Mouse (Mus musculus): Measurements from ENCODE around the gene Cfap97. TPM values are rescaled to one million over a fixed set of nuclear protein-coding genes. Genes with fewer than 3 reads are reported as not detected.
A peak's percentile ranks its signal among the peaks of the same experiment; 100 is the strongest.
"Not testable (repeated sequence)": the region's sequence is repeated elsewhere in the genome, so short reads cannot be mapped to it uniquely, and the experiment has no call there.

Gene Cfap97
- polyA plus RNA-seq, 1 experiment from 2014 or later: 19.6 TPM

DNA sequence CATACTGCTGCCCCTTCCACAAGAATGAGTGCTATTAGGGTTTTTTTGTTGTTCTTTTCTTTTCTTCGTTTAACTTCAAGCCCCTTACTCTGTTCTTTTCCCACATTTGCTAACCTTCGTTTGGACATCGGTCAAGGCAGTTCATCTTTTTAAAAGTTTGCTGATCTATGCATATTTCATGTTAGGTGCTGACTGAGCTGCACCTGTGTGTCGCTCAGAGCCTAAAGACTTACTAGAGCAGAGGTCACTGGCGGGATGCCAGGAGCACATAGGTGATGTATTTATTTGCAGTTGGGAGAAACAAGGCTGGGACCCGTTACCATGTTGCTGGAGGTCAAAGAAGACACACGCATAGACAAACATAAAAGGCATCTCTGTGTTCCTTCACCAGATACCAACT, 60.6 kb downstream of the Cfap97 start:
- H3K27me3 ChIP-seq (ENCODE audit: insufficient read depth, low read length): no peaks in the 10 kb centered on the region
- H3K4me2 ChIP-seq (replicated peaks; ENCODE audit: low read depth, low read length): 0 out of 2 replicates have a peak overlapping the region, but pooled peaks have one; percentile 70
- H3K9me3 ChIP-seq (ENCODE audit: low read length): no peaks in the 10 kb centered on the region
- no peak overlapping the region for H3K27ac ChIP-seq (ENCODE audit: low read length)
- H3K36me3 ChIP-seq (ENCODE audit: insufficient read depth, low read length): peaks cover 11% of the 10 kb centered on the region
- no peak for ATAC-seq (ENCODE audit: low FRiP score, low TSS enrichment)
- H3K4me1 ChIP-seq (ENCODE audit: insufficient read depth, low read length): peaks cover 33% of the 10 kb centered on the region
- H3K4me3 ChIP-seq (ENCODE audit: low read length): no peak overlapping the region
- H3K9ac ChIP-seq (replicated peaks; ENCODE audit: low read length): no peak overlapping the region
- 41% methylated on average over 7 of the region's 7 CpGs for WGBS

DNA sequence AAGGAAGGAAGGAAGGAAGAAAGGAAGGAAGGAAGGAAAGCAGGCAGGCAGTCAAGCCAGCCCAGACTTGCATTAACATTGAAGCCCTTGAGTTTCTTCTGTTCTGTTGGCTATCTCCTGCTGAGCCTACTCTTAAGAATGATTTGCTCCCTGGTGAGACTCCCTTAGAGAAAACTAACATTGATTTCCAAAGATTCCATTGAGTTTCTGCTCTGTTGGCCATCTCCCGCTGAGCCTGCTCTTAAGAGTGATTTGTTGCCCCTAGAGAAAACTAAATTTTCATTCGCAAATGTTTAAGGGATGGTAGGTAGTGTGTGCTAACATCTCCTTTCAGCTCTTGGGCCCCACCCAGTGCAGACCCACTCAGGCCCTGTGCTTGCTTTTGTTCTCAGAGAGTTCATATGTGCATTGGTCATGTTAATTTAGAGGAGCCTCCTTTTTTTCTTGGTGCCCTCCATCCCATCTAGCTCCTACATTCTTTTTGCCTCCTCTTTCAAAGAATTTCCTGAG, 62.5 kb downstream of the Cfap97 start:
- Histone ChIP-seq H3K4me3 (ENCODE audit: low read length) (no peak overlapping the region), H3K4me2 (replicated peaks; ENCODE audit: low read depth, low read length) (no peak overlapping the region), H3K4me1 (ENCODE audit: insufficient read depth, low read length) (peaks cover 24% of the 10 kb centered on the region), H3K9me3 (ENCODE audit: low read length) (no peaks in the 10 kb centered on the region), H3K9ac (replicated peaks; ENCODE audit: low read length) (no peak overlapping the region), H3K27ac (ENCODE audit: low read length) (no peak overlapping the region), H3K27me3 (ENCODE audit: insufficient read depth, low read length) (no peaks in the 10 kb centered on the region), H3K36me3 (ENCODE audit: insufficient read depth, low read length) (0 out of 2 replicates have a peak, but pooled peaks cover 2% of the 10 kb centered on the region)
- ATAC-seq (ENCODE audit: low FRiP score, low TSS enrichment): no peak
- 48% methylated on average over 2 of the region's 2 CpGs for WGBS

DNA sequence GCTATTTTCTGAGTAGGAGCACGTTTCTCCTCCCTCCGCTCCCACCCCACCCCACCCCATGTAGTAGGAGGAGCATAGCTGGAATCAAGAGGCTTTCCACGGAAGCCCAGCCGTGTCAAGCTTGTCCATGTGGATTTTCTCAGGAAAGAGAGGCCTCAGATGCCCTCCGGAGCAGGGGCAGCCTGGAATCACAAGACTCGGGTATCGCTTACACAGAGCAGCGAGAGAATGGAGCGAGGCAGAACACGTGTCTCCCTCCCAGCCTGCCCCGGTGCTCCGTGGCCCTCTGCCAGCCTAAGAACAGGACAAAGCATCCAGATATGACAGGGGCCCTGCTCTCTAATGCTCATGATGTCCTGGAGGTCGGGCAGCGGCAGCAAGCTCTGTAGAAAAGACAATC, 65.3 kb downstream of the Cfap97 start:
- ATAC-seq (ENCODE audit: low FRiP score, low TSS enrichment): peak; percentile 94
- Histone ChIP-seq H3K36me3 (ENCODE audit: insufficient read depth, low read length) (no peaks in the 10 kb centered on the region), H3K9me3 (ENCODE audit: low read length) (no peaks in the 10 kb centered on the region), H3K4me1 (ENCODE audit: insufficient read depth, low read length) (peaks cover 7% of the 10 kb centered on the region), H3K27ac (ENCODE audit: low read length) (no peak overlapping the region), H3K27me3 (ENCODE audit: insufficient read depth, low read length) (no peaks in the 10 kb centered on the region), H3K4me3 (ENCODE audit: low read length) (peak overlapping the region; percentile 48), H3K9ac (replicated peaks; ENCODE audit: low read length) (peak overlapping the region; percentile 67), H3K4me2 (replicated peaks; ENCODE audit: low read depth, low read length) (peak overlapping the region; percentile 67)
- WGBS: 1% methylated on average over 14 of the region's 14 CpGs

DNA sequence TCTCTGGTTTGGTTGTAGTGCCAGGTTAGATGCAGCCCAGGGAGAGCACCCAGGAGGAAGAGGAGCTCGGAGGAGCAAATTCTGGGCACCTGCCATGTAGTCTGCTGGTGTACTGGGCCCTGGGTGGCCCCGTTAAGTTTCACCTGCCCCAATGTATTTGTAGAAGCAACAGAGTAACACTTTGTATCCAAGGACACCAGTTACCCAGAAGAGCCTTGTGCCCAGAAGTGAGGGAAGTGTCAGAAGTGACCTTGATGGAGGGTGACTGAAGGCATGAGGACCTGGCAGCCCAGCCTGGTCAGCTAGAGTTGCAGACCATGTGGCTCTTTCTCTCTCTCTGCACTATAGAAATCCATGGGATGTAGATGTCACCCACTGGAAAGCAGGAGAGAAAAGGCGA, 69.0 kb downstream of the Cfap97 start:
- no peaks in the 10 kb centered on the region for H3K36me3 ChIP-seq (ENCODE audit: insufficient read depth, low read length)
- ATAC-seq (ENCODE audit: low FRiP score, low TSS enrichment): no peak
- H3K9ac ChIP-seq (replicated peaks; ENCODE audit: low read length): no peak overlapping the region
- H3K9me3 ChIP-seq (ENCODE audit: low read length): no peaks in the 10 kb centered on the region
- no peak overlapping the region for H3K27ac ChIP-seq (ENCODE audit: low read length)
- no peak overlapping the region for H3K4me3 ChIP-seq (ENCODE audit: low read length)
- no peak overlapping the region for H3K4me2 ChIP-seq (replicated peaks; ENCODE audit: low read depth, low read length)
- WGBS: 70% methylated on average over 3 of the region's 3 CpGs
- H3K4me1 ChIP-seq (ENCODE audit: insufficient read depth, low read length): no peaks in the 10 kb centered on the region
- no peaks in the 10 kb centered on the region for H3K27me3 ChIP-seq (ENCODE audit: insufficient read depth, low read length)

DNA sequence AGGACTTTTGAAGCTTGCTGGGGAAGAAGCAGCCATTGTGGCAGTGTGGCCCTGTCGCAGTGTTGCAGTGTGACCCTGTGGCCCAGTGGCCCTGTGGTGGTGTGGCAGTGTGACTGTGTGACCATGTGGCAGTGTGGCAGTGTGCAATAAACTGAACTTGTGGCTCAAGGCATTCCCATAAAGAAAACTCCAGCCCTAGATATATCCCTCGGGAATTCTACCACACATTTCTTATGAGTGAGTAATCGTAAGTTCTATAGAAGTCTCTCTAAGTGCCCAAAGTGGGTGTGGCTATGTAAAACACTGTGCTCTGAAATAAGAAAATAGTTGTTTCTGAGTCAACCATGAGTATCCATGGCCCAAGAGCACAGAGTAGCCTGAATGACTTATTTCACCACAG, 73.9 kb downstream of the Cfap97 start:
- Histone ChIP-seq H3K36me3 (ENCODE audit: insufficient read depth, low read length) (no peaks in the 10 kb centered on the region), H3K4me1 (ENCODE audit: insufficient read depth, low read length) (no peaks in the 10 kb centered on the region), H3K9ac (replicated peaks; ENCODE audit: low read length) (no peak overlapping the region), H3K4me2 (replicated peaks; ENCODE audit: low read depth, low read length) (no peak overlapping the region), H3K27me3 (ENCODE audit: insufficient read depth, low read length) (no peaks in the 10 kb centered on the region), H3K27ac (ENCODE audit: low read length) (no peak overlapping the region), H3K9me3 (ENCODE audit: low read length) (no peaks in the 10 kb centered on the region), H3K4me3 (ENCODE audit: low read length) (no peak overlapping the region)
- WGBS: 70% methylated on average over 3 of the region's 3 CpGs
- ATAC-seq (ENCODE audit: low FRiP score, low TSS enrichment): no peak

DNA sequence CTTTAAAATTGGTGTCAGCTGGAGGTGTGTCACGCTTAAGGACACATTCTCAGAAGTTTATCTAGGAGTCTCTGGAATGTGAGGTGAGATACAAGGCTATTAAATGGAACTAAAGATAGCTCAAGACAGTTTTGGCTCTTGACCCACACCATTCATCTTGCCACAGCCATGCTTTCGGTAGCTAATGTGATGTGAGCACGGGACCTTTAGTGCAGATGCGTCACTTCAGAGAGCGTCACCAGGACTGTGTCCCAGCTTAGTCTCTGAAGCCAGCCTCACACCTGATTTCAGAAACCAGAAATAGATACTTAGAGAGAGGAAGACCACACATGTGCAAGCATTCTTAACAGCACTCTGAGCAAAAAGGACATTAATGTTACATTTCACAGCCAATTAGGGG, 75.1 kb downstream of the Cfap97 start:
- no peaks in the 10 kb centered on the region for H3K4me1 ChIP-seq (ENCODE audit: insufficient read depth, low read length)
- H3K27ac ChIP-seq (ENCODE audit: low read length): no peak overlapping the region
- no peak for ATAC-seq (ENCODE audit: low FRiP score, low TSS enrichment)
- WGBS: 67% methylated on average over 5 of the region's 5 CpGs
- H3K36me3 ChIP-seq (ENCODE audit: insufficient read depth, low read length): no peaks in the 10 kb centered on the region
- no peak overlapping the region for H3K9ac ChIP-seq (replicated peaks; ENCODE audit: low read length)
- H3K27me3 ChIP-seq (ENCODE audit: insufficient read depth, low read length): no peaks in the 10 kb centered on the region
- no peaks in the 10 kb centered on the region for H3K9me3 ChIP-seq (ENCODE audit: low read length)
- H3K4me3 ChIP-seq (ENCODE audit: low read length): no peak overlapping the region
- H3K4me2 ChIP-seq (replicated peaks; ENCODE audit: low read depth, low read length): no peak overlapping the region

- not testable (repeated sequence) for H3K9ac ChIP-seq (replicated peaks; ENCODE audit: low read length); H3K9me3 ChIP-seq (ENCODE audit: low read length); ATAC-seq (ENCODE audit: low FRiP score, low TSS enrichment); H3K4me2 ChIP-seq (replicated peaks; ENCODE audit: low read depth, low read length); H3K27ac ChIP-seq (ENCODE audit: low read length); H3K4me3 ChIP-seq (ENCODE audit: low read length); H3K4me1 ChIP-seq (ENCODE audit: insufficient read depth, low read length); H3K36me3 ChIP-seq (ENCODE audit: insufficient read depth, low read length); H3K27me3 ChIP-seq (ENCODE audit: insufficient read depth, low read length)
- WGBS: 78% methylated on average over 7 of the region's 7 CpGs
Measured at GRCm38 (mm10) chr8:46231968-46232367, 80.4 kb downstream of the Cfap97 start.

- 65% methylated on average over 8 of the region's 8 CpGs for WGBS
- Histone ChIP-seq H3K4me1 (ENCODE audit: insufficient read depth, low read length) (no peaks in the 10 kb centered on the region), H3K27me3 (ENCODE audit: insufficient read depth, low read length) (no peaks in the 10 kb centered on the region), H3K9me3 (ENCODE audit: low read length) (no peaks in the 10 kb centered on the region), H3K4me3 (ENCODE audit: low read length) (no peak overlapping the region), H3K27ac (ENCODE audit: low read length) (no peak overlapping the region), H3K9ac (replicated peaks; ENCODE audit: low read length) (no peak overlapping the region), H3K4me2 (replicated peaks; ENCODE audit: low read depth, low read length) (no peak overlapping the region), H3K36me3 (ENCODE audit: insufficient read depth, low read length) (no peaks in the 10 kb centered on the region)
- no peak for ATAC-seq (ENCODE audit: low FRiP score, low TSS enrichment)
Measured at GRCm38 (mm10) chr8:46232798-46233197, 81.2 kb downstream of the Cfap97 start.

DNA sequence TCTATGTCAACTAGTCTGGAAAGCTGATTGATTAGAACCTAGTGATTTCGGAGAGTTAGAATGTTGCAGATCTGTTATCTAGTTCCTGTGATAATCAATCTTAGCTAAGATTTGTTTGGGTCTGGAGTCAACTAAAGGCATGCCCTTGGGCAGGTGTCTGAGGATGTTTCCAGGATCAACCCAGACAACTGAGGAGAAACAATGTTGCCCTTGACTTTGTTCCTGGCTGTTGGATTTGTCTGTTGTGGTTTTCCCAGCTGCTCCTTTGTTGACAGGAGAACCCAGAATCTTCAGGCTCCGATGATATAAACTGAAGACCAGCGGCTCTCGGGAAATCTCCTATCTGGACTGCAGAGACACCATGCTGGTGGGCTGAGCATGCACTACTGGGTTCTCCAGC, 83.2 kb downstream of the Cfap97 start:
- Histone ChIP-seq H3K4me1 (ENCODE audit: insufficient read depth, low read length) (no peaks in the 10 kb centered on the region), H3K27ac (ENCODE audit: low read length) (no peak overlapping the region), H3K9ac (replicated peaks; ENCODE audit: low read length) (no peak overlapping the region), H3K9me3 (ENCODE audit: low read length) (no peaks in the 10 kb centered on the region), H3K4me2 (replicated peaks; ENCODE audit: low read depth, low read length) (no peak overlapping the region), H3K36me3 (ENCODE audit: insufficient read depth, low read length) (no peaks in the 10 kb centered on the region), H3K4me3 (ENCODE audit: low read length) (no peak overlapping the region), H3K27me3 (ENCODE audit: insufficient read depth, low read length) (no peaks in the 10 kb centered on the region)
- 89% methylated on average over 4 of the region's 4 CpGs for WGBS
- no peak for ATAC-seq (ENCODE audit: low FRiP score, low TSS enrichment)

DNA sequence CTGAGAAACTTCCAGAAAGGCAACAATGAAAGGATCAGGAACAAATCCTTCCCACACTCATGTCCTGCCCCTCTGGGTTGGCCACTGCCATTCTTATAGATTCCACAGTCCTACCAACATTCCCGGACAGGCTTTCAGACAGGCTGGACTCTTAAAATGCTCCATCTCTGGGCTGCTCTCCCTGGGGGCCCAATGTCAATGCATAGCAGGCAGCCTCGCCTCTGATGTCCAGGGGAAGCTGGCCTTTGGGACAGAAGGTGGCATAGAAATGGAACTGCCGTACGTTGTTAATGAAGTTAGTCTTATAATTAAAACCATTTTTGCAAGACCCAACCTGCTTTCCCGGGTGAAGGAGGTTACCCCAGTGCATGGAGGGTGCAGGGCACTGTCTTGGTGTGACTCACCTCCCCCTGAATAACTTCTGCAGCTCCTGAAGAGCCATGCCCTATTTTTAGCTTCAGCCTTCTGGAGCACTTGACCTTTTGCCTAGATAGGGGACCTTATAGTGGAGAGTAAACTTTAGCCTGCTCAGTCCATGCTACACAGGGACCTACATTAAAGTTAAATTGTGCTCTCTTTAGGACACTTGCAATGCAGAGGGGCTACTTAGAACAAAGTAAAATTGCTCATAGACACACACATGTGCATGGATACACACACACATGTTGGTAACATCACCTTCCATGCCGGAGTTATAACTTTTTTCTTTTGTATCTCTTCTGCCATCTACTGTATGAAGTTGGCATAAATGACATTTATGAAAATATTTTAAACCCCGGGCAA, 85.1 kb downstream of the Cfap97 start:
- 62% methylated on average over 7 of the region's 7 CpGs for WGBS
- ATAC-seq (ENCODE audit: low FRiP score, low TSS enrichment): no peak
- no peak overlapping the region for H3K4me3 ChIP-seq (ENCODE audit: low read length)
- no peak overlapping the region for H3K27ac ChIP-seq (ENCODE audit: low read length)
- no peak overlapping the region for H3K4me2 ChIP-seq (replicated peaks; ENCODE audit: low read depth, low read length)
- no peak overlapping the region for H3K9ac ChIP-seq (replicated peaks; ENCODE audit: low read length)
- H3K27me3 ChIP-seq (ENCODE audit: insufficient read depth, low read length): no peaks in the 10 kb centered on the region; the same call in 1 of the 2 replicates
- no peaks in the 10 kb centered on the region for H3K9me3 ChIP-seq (ENCODE audit: low read length)
- H3K4me1 ChIP-seq (ENCODE audit: insufficient read depth, low read length): no peaks in the 10 kb centered on the region
- H3K36me3 ChIP-seq (ENCODE audit: insufficient read depth, low read length): no peaks in the 10 kb centered on the region
